Mouse (Mus musculus) bone marrow macrophage, adult 2 months (primary cell): ENCODE measurements at regions not wholly inside any gene's neighbourhood (a gene's known extent, or its start where the extent isn't known, plus 50 kb on each side); places are given as distances from the start of the nearest gene placed in this dataset.

Source experiments
- CTCF ChIP-seq: IDR thresholded peaks from 2 replicates; pipeline ENCODE4 v1.5.1; 2012; ENCODE audit warnings: low read depth, mild to moderate bottlenecking, low read length, moderate library complexity
- POLR2A ChIP-seq: IDR thresholded peaks from 2 replicates; pipeline ENCODE4 v1.6.1; 2012; ENCODE audit warnings: mild to moderate bottlenecking, low read depth, low read length, borderline replicate concordance

DNA sequence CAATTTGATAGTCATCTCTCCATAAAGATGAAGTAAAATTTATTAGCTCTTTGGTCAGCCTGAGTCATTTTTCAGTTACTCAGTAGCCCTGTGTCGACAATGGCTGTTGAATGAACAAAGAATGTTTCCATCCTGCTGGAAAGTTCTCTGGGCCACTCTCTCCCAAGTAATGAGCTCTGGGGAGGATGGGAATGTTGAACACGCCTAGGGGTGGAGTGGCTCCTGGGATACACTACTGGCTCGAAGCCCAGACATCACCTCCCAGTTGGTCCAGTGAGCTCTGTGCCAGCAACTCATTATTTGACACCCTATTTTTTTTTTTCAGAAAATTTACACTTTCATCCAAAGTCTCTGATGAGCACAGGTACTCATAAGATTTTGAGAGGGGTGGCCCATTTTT lies 174.1 kb downstream of the Tmem26 start:
- TF ChIP-seq CTCF (no peak), POLR2A (no peak)
